Mouse (Mus musculus) embryo, embryonic 9.5 days (tissue): ENCODE measurements around the gene D1Ertd622e.

ENCODE experiments used
- DNase-seq: peaks from one replicate; pipeline ENCODE4 v3.0.0-alpha.2; 2017; ENCODE audit errors: extremely low spot score

Gene D1Ertd622e

GRCm38 (mm10) chr1:97634104-97634503 is 27.8 kb downstream of the D1Ertd622e start:
- no peak for DNase-seq

GRCm38 (mm10) chr1:97632545-97633256 is 29.2 kb downstream of the D1Ertd622e start:
- DNase-seq = no peak

- DNase-seq = no peak
These were observed 29.9 kb downstream of the D1Ertd622e start for GRCm38 (mm10) chr1:97631843-97632470.

- DNase-seq = no peak
These were observed 31.7 kb downstream of the D1Ertd622e start for GRCm38 (mm10) chr1:97630146-97630545.

- DNase-seq = no peak
These were observed 33.0 kb downstream of the D1Ertd622e start for GRCm38 (mm10) chr1:97628859-97629258.

GRCm38 (mm10) chr1:97628016-97628415 is 33.9 kb downstream of the D1Ertd622e start:
- no peak for DNase-seq

- no peak for DNase-seq
These were observed 36.4 kb downstream of the D1Ertd622e start for GRCm38 (mm10) chr1:97625427-97625826.

- no peak for DNase-seq
These were observed 37.5 kb downstream of the D1Ertd622e start for GRCm38 (mm10) chr1:97624386-97624785.

- DNase-seq = no peak
These were observed 38.5 kb downstream of the D1Ertd622e start for GRCm38 (mm10) chr1:97623214-97623856.

GRCm38 (mm10) chr1:97622574-97623208 is 39.2 kb downstream of the D1Ertd622e start:
- DNase-seq = no peak

GRCm38 (mm10) chr1:97619621-97620320 is 42.1 kb downstream of the D1Ertd622e start:
- no peak for DNase-seq

GRCm38 (mm10) chr1:97615525-97615924 is 46.3 kb downstream of the D1Ertd622e start:
- no peak for DNase-seq

- no peak for DNase-seq
These were observed 47.1 kb downstream of the D1Ertd622e start for GRCm38 (mm10) chr1:97614531-97615462.

GRCm38 (mm10) chr1:97611747-97612146 is 50.1 kb downstream of the D1Ertd622e start:
- DNase-seq = no peak

GRCm38 (mm10) chr1:97603361-97603760 is 58.5 kb downstream of the D1Ertd622e start:
- no peak for DNase-seq

- no peak for DNase-seq
These were observed 61.5 kb downstream of the D1Ertd622e start for GRCm38 (mm10) chr1:97600371-97600770.

- DNase-seq = no peak
These were observed 62.8 kb downstream of the D1Ertd622e start for GRCm38 (mm10) chr1:97599101-97599500.

GRCm38 (mm10) chr1:97588561-97588960 is 73.3 kb downstream of the D1Ertd622e start:
- peak; percentile 8 for DNase-seq

- DNase-seq = no peak
These were observed 76.8 kb downstream of the D1Ertd622e start for GRCm38 (mm10) chr1:97585106-97585505.

- no peak for DNase-seq
These were observed 77.7 kb downstream of the D1Ertd622e start for GRCm38 (mm10) chr1:97584171-97584570.

GRCm38 (mm10) chr1:97583085-97583484 is 78.8 kb downstream of the D1Ertd622e start:
- no peak for DNase-seq
